Mouse (Mus musculus) liver, adult (tissue): ENCODE data around the gene Olfr1462.

Source experiments
- GATA4 ChIP-seq: IDR thresholded peaks from 2 replicates; pipeline ENCODE4 v1.6.1; 2014; ENCODE audit warnings: mild to moderate bottlenecking, low read length; ENCODE audit not compliant: insufficient replicate concordance

The Olfr1462 gene

GRCm38 (mm10) chr19:13185434-13185833, at the start of gene Olfr1462:
Olfr1462 (plus strand) TSS chr19:13185734.
- no peak for TF ChIP-seq GATA4

GRCm38 (mm10) chr19:13149449-13149848, 36.1 kb upstream of the Olfr1462 start, which contains the start of gene Olfr1459:
Olfr1459 (minus strand) TSS chr19:13149549.
- no peak for TF ChIP-seq GATA4

DNA sequence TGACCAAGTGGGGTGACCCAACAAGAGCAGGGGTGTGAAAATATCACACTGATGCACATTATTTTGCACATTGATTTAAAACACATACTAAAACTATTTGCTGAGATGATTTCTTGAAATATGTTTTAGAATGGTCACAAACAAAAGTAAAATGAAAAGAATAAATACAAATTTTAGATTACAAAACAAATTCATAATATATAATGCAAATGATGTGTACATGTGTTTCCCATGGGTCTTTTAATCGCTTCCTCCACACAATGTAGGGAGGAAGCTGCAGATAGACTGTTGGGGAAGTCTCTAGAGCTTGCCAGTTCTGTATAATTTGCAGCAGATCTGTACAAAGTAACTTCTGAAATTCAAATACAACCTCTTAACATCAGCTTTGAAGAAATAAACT, 22.8 kb upstream of the Olfr1462 start, which contains the start of gene Olfr1461:
Olfr1461 (plus strand) TSS at position 301 of the 400 bp plus-strand sequence.
- no peak for TF ChIP-seq GATA4

DNA sequence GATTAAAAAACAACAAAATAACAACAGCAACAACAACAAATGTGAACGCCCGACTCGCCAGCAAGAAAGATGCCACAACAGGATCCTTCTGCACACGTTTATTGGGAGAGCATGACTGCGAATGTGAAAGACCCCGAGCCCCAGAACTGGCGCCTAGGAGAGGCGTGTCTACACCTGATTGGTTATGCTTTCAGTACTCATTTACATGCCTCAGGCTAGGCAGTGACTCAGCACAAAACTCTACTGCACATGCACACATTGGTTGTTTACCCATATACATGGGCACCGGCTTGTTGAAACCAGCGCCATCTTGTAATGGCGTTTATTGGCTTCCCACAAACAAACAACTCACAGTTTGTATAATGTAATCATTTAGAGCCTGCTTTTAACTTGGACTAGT, 36.1 kb downstream of the Olfr1462 start:
- TF ChIP-seq GATA4: no peak

DNA sequence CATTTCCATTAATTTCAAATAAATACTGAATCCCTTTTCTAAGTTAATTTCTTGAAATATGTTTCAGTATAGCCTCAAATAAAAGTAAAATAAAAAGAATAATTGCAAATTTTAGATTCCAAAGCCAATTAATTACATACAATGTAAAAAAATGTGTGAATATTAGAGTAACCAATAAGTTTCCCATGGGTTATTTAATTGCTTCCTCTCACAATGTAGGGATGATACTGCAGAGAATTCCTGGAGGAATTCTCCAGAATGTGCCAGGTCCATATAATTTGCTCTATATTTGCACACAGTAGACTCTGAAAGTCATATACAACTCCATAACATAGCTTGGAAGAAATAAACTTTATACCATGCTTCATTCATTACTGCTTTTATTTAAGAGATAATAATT, 45.5 kb downstream of the Olfr1462 start, which contains the start of gene Olfr1463:
Olfr1463 (plus strand) TSS at position 301 of the 400 bp plus-strand sequence.
- TF ChIP-seq GATA4: no peak
